Mouse (Mus musculus) lung, postnatal 10 days (tissue): Measurements from ENCODE around the gene Unc5c.
A peak's percentile ranks its signal among the peaks of the same experiment; 100 is the strongest.

Experiments used
- DNase-seq: peaks from one replicate; pipeline ENCODE4 v3.0.0; 2021

Unc5c gene

GRCm38 (mm10) chr3:141819331-141819941 is 354.4 kb downstream of the Unc5c start:
- peak; percentile 32 for DNase-seq

GRCm38 (mm10) chr3:141828301-141828700 is 363.3 kb downstream of the Unc5c start:
- no peak for DNase-seq

GRCm38 (mm10) chr3:141831135-141831534 is 366.1 kb downstream of the Unc5c start:
- peak; percentile 61 for DNase-seq

GRCm38 (mm10) chr3:141838864-141839263 is 373.8 kb downstream of the Unc5c start:
- DNase-seq: peak; percentile 15

GRCm38 (mm10) chr3:141849206-141849605 is 384.2 kb downstream of the Unc5c start:
- no peak for DNase-seq

GRCm38 (mm10) chr3:141850141-141850540 is 385.1 kb downstream of the Unc5c start:
- DNase-seq: no peak

GRCm38 (mm10) chr3:141854339-141854738 is 389.3 kb downstream of the Unc5c start:
- DNase-seq: no peak

GRCm38 (mm10) chr3:141857123-141857522 is 392.1 kb downstream of the Unc5c start:
- no peak for DNase-seq

- DNase-seq: peak; percentile 55
Observed at GRCm38 (mm10) chr3:141862816-141863461, 397.9 kb downstream of the Unc5c start.

- no peak for DNase-seq
Observed at GRCm38 (mm10) chr3:141871805-141872204, 406.8 kb downstream of the Unc5c start.

GRCm38 (mm10) chr3:141872337-141873042 is 407.5 kb downstream of the Unc5c start:
- DNase-seq: no peak

GRCm38 (mm10) chr3:141882496-141882895 is 417.5 kb downstream of the Unc5c start:
- no peak for DNase-seq

GRCm38 (mm10) chr3:141884190-141884589 is 419.2 kb downstream of the Unc5c start:
- no peak for DNase-seq
